Comparison of ENCODE assay signal across 18 mouse cellular contexts in genomic region chr6:99427301-99427700, GRCm38 (mm10).
"Had no signal": no experiment of that assay in that cellular context is flagged by ENCODE, and none has a peak within 500 bp of the region (broad histone marks: within the 10 kb centered on the region; RNA-seq: fewer than 3 reads in every experiment).

No protein-coding gene starts in this region.

- H3K27me3 ChIP-seq: kidney, embryonic 15.5 days; limb, embryonic 12.5 days; stomach, embryonic 15.5 days had no signal

- H3K27ac ChIP-seq: kidney, embryonic 15.5 days; left cerebral cortex, adult 2 months; limb, embryonic 12.5 days; liver, embryonic 14.5 days; stomach, embryonic 15.5 days had no signal

- H3K9me3 ChIP-seq: kidney, embryonic 15.5 days; limb, embryonic 12.5 days; stomach, embryonic 15.5 days had no signal

- H3K36me3 ChIP-seq: limb, embryonic 12.5 days; stomach, embryonic 15.5 days had no signal

- ATAC-seq: liver, postnatal 0 days had no signal

- DNase-seq: kidney, adult 11 months; kidney, adult 8-10 months; kidney, postnatal 10 days; kidney, postnatal 36 days; layer of hippocampus, postnatal 36 days; liver, postnatal 0 days; lung, embryonic 14.5 days; lung, postnatal 14 days; lung, postnatal 4 days; midbrain, embryonic 14.5 days; thymus, postnatal 36 days had no signal

- H3K4me3 ChIP-seq: kidney, embryonic 15.5 days; left cerebral cortex, adult 2 months; limb, embryonic 12.5 days; stomach, embryonic 15.5 days had no signal

- H3K4me2 ChIP-seq: kidney, embryonic 15.5 days; limb, embryonic 12.5 days; liver, embryonic 11.5 days; lung, embryonic 14.5 days; midbrain, embryonic 11.5 days; stomach, embryonic 15.5 days had no signal

- H3K9ac ChIP-seq: kidney, embryonic 15.5 days; limb, embryonic 12.5 days; liver, embryonic 14.5 days; liver, postnatal 0 days; lung, embryonic 14.5 days; stomach, embryonic 15.5 days had no signal
